Mouse (Mus musculus) ovary, adult 18-20 months (tissue): ENCODE results near the gene Moap1.
A peak's percentile ranks its signal among the peaks of the same experiment; 100 is the strongest.

ENCODE experiments used
- DNase-seq: peaks from one replicate; pipeline ENCODE4 v3.0.0; 2022; ENCODE audit warnings: low spot score, mixed read lengths

The Moap1 gene

DNA sequence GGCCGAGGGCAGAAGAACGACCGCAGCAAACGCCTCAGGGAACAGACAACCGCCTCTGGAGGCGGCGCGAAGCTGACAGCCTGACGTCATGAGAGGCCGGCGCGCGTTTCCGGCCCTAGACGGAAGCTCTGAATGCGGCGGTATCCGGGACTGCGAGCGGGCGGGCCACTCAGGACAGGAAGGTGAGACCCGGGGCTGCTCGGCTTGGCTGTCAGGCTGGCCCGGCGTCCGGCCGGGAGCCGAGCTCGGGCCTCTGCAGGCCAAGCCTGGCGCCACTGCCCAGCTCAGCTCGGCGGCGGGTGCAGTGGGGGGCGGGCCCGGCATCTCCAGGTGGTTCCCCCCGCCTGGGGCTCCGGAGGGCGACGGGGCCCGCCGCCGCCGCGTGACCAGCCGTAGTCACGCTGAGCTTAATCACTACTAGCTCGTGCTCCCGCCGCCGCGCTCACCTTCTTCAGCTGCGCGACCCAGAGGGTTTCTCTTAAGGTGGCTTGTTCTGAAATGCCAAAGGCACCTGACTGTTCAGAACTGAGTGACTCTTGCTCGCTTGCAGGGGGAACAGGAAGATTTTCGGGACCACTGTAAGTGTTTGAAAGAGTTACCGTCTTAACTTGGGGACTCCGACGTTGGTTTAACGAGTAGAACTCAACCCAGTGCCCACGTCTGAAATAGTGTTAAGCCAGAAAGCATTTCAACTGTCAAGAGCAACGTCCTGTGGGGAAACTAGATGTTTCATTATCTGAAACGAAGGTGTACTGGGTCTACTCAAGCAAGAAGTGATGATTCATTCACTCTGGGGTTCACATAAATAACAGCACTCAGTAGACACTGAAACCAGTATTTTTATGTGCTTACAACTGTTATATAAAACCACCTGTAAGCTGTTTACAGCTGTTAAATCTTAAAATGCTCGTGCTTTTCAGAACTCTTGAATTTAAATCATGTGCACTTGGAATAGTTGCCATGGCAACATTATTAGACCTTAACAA, at the start of gene Moap1, which contains the start of gene Tmem251:
Gene Moap1 (minus strand): TSS at position 73 of the 986 bp plus-strand sequence.
Gene Tmem251 (plus strand): TSS at position 174 of the 986 bp plus-strand sequence.
- peak; percentile 79 for DNase-seq

DNA sequence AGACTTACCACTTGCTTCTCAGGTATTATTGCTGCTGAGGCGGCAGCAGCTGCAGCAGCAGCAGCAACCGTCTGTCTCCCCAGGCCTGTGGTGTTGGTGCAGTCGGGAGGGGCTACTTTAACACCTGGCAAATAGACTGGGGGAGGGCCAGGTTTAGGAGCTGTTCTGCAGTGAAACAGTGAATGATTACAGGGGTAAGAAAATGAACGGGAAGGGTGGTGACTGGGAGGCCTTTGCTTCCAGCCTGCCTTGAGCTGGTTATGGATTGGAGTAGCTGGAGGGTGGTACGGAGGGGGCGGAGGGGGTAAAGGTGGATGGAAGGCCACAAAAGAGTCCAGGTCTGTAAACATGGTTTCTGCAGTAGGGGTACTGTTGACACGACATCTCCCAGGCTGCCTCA, 44.5 kb upstream of the Moap1 start:
- no peak for DNase-seq

DNA sequence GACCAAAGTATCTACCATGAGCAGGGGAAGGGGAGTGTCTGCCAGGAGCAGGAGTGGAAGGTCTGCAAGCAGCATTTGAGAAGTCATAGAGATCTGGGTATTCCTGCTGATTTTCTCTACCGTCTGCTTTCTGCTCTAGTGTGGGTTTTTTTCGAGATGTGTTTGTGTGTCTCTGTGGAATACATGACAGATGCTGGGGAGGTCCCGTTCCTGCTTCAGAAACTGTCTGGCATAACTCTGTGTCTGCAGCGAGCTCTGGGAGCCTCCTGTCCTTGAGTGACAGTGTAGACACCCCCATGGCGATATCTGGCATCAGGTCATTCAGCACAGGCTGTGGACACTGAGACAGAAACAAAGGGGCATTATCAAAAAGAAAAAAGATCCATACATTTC, 42.1 kb upstream of the Moap1 start:
- DNase-seq: no peak

DNA sequence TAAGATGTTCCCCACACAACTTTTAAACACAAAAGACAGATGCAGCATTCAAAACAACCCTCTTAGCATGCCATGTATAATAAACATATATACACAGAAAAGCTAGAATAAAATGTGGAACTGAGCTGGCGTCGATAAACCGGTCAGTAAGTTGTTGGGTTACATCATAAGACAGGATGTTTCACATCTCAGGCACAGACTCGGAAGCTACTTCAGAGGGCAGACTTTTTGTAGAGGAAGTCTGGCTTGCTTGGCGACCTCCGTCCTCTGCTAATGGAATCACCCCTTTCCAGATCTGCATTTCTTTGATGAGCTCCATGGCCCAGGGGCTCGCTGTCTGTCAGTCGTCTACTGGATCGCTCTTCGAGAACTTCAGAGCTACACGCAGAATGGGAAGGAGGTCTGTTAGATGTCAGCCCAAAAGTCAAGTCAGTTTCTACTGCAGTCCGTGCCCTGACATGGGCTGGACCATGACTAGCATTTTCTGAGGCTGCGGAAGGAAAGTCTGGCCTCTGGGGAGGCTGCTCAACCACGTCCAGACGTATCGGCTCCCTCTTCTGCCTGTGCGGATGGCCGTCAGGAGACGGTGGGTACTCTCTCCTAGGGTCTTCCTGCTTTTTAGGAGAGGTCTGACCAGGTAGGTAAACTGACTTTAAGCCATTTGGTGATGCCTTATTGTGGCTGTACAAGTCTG, 41.6 kb upstream of the Moap1 start:
- no peak for DNase-seq

DNA sequence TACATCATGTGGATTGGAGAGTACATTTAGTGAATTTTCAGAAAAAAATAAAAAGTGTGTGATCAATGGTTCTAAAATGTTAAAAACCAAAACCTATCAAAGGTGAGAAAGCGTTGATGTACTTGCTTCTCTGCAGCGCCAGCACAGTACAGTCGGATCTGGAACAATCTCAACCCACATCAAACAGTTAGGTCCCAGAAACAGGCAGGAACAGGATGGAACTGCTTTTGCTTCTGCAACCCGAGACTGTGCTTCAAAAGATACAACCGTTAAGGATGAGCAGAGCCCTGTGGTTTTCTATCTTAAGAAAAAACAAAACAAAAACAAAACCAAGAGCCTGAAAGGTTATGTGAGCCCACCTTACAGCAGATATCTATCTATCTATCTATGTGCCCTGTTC, 39.4 kb upstream of the Moap1 start:
- no peak for DNase-seq

DNA sequence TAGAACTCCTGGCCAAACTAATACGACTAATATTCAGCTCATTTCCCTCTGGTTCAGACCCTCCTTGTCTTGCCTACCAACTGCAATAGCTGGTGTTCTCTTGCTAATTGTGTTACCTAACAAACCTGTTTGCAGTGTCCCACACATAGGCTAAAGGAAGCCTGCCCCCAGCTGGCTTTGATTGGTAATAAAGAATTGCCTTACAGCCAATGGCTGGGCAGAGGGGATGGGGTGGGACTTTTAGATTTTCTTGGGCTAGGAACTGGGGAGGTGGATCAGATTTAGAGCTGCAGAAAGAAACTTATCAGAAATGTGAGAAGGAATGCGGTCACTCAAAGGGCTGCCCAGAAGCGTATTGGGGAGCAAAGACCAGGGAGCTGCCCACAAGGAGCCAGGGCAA, 36.0 kb upstream of the Moap1 start:
- DNase-seq: no peak

DNA sequence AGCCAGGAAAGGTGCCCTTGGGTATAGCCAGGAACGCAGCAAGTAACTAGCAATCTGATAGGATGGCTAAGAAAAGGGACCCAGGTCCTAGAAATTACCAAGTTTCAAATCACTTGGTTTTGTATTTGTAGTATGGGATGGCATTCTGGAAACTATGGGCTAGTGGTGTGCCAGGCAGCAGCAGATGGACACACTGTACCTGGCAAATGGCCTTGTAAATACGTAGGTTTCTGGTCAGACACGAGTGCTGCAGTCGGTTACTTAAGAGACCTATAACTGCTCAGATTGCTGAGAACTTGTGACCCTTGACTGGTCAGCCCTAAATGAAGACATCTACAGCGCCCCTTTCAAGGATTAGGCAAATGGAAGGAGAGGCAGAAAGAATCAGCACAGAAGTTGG, 34.7 kb upstream of the Moap1 start:
- DNase-seq: no peak

DNA sequence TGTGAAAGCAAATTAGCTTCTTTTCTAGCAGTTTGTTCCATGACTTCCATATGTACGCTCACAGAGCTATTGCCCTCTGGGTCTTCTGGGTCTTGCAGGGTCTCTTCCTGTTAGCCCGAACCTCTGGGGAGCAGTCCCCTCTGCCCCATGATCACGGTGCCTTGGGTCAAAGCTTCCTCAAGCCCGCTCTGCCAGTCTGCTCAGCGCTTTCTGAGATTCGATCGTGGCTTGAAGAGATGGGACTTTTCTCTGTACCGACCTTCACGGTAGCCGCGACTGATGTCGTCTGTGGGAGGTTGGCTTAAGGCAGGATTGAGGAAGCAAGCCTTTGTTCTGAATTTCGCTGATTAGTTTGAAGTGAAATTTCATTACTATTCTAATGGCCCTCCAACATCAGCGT, 32.6 kb upstream of the Moap1 start:
- DNase-seq: no peak

DNA sequence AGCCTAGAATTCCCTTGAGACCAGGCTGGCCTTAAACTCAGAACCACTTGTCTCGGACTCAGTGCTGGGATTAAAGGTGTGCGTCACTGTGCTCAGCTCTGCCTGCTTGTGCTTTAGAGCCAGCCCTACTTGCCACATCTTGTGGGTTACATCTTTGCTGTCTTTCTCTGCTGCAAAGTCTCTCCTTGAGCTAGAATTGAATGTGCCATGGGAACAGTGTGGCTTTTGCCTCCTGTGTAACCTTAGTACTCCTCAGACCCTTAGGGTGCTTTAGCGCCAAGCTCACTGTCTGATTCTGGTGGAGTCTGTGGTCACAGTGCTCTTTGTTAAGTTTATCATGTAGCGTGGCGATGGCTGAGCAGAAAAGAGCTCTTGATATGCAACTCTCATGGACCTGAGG, 29.2 kb upstream of the Moap1 start:
- no peak for DNase-seq

DNA sequence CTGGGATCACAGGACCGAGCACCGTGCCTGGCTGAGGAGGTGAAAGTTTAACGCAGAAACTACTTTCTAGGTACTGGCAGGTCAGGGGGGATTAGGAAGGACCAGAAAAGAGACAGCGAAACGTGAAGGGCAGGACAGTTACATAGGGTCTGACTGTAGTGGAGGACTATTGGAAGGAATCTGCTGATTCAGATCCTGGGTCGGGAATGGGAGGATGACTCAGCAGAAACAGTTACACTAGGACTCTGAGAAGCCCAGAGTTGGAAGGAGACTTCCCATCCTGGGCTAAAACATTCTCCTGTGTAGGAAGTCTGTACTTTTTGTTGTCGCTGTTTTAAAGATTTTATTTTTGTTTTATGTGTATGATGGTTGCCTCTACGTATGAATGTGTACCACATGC, 28.1 kb upstream of the Moap1 start:
- no peak for DNase-seq

DNA sequence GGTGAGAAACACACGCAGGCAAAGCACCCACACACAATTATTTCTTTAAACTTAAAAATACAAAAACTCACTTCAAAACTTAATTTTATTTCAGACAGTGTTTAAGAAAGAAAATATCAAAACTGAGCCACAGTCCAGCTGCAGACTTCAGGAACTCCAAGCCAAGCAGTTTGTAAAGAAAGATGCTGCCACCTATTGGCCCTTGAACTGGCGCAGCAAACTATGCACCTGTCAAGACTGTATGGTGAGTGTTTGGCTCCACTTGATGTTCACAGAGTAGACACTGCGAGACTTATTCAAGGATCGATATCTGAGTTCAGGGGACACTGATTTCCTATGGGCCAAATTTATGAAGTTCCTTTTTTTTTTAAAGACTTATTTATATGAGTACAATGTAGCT, 25.5 kb upstream of the Moap1 start:
- no peak for DNase-seq

DNA sequence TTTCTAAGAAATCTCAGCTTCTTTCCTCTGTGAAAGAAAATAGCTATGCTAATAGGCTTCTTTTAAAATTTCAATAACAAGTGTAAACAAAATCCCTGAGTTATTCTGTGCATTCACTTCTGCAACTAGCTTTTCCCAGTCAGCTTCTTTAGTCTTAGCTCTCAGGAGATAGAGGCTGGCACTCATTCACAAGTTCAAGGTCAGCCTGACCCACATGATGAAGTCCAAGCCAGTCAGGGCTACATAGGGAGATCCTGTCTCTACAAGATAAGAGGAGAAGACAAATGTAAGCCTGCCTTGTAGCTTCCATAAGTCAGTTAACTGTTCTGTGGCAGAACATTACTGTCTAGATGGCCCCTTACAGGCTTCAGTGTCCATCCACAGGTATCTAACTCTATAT, 20.2 kb upstream of the Moap1 start:
- DNase-seq: peak; percentile 44

DNA sequence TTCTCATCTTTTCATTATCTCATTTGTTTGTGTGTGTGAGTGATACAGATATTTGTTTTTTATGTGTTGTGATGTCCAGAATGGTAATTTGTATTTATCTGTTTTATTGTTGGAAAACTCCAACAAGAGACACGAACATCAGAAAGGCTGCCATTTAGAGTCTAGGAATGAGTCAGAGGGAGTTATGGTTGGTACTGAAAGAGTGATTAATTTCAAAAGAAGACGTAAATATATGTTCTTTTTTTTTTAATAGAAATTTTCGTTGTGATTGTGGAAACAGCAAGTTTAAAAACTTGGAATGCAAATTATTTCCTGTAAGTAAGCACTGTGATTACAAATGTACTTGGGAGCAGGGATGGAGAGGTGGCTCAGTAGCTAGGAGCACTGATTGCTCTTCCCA, 18.2 kb upstream of the Moap1 start:
- no peak for DNase-seq

DNA sequence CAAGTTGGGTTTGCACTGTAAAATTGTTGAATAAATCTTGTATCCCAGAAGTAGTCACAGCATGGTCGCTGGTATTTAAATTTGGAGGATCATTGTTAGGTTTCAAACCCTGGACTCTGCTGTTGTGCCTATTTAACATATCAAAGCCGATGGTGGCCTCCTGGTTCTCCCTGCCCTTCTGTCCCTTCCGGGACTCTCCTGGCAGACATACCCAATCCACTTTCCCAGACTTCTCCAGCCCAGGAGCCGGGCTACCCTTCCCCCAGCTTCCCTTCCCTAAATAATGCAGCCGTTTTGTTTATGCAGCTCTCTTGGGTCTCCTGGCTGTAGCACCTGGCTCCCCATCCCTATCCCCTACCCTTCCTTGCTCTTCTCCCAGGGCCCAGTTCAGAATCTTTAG, 15.5 kb upstream of the Moap1 start:
- DNase-seq: no peak

DNA sequence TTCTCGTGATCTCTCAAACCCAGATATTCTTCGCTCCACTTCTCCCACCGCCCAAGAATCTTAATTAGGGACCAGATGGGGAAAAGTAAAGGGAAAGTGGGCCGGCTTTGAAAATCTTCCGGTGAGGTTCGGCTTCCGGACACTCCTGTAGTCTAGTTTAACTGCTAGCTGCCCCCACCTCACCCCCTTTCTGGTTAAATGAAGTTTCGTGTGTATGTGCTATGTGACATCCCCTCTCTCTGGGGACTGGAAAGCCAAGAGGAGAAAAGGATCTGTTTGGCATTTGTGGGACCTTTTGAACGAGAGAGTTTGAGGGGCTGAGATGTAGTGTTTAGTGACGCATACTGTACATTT, 14.9 kb upstream of the Moap1 start, which contains the start of gene Gm20604:
Gene Gm20604 (minus strand): TSS at position 270 of the 354 bp plus-strand sequence.
- DNase-seq: no peak

DNA sequence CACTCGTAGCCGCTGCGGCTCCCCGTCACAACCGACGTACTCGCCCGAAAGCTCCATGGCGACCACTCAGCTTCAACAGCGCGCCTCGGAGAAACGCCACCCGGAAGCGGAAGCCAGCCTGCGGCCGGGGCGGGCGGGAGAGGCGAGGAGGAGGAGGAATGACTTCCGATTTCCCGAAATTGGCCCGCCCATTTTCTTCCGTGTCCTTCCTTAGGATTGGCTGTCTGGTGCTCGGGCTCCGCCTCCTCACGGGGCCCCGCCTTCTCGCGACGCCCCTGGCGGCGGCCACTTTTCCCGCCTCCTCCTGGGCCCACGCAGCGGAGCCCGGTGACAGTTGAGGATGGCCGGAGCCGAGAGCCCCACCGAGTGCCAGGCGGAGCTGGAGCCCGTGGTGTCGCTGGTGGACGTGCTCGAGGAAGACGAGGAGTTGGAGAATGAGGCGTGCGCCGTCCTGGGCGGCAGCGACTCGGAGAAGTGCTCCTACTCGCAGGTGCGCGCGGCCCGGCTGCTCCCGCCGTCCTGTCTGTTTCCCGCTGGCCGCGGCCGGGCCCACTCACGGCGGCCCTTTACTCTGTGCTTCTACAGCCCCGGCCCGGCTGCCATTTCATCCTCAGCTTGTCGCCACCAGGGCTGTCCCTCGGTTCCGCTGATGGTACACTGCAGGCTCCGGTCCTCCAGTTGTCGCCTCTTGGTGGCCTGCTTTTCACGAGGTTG, 14.4 kb upstream of the Moap1 start, which contains the start of the genes Gm28051, Gon7 and Ubr7:
Gene Gm28051 (minus strand): TSS at position 77 of the 714 bp plus-strand sequence.
Gene Gon7 (minus strand): TSS at position 115 of the 714 bp plus-strand sequence.
Gene Ubr7 (plus strand): TSS at position 279 of the 714 bp plus-strand sequence.
- DNase-seq: peak; percentile 94

DNA sequence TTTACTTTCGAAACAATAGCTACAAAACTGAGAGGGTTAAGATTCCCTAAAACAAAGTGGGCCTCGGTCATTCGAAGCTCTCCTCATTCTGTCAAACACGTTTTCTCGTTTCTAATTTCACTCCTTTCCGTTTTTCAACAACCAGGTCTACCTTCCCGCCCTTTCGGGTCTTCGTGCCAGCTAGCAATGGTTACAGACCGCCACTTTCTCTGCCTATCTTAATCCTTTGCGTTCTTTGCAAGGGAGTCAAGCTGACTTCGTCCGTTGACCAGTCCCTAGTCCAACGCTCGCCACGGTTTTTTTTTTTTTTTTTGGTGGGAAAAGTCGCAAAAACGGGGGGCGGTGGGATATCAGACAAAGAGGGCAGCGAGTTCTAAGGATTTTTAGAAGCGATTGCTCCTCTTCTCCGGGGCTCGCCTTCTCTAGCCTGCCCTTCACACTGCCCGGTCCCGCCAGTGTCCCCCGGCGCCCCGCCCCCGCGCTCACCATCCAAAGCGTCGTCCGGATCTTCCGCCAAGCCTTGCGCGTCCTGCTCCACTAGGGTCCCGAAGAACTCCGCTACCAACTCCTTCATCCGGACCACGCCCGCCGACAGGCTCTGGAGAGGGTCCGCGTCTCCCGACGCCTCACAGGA, 13.7 kb upstream of the Moap1 start:
- DNase-seq: no peak

DNA sequence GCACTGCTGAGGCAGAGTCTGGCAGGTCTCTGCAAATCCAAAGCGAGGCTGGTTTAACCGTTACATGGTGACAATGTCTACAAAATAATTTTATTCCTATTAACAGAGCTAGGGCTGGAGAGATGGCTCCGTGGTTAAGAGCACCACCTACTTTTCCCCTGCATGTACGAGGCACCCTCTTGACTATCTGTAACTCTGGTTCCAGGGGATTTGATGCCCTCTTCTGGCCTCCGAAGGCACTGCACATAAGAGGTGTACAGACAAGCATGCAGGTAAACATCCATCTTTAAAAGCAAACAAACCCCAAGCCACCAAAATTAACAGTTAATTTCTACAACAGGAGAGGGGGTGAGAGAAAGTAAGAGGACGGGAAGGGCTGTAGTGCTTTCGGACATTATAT, 12.8 kb upstream of the Moap1 start:
- no peak for DNase-seq

DNA sequence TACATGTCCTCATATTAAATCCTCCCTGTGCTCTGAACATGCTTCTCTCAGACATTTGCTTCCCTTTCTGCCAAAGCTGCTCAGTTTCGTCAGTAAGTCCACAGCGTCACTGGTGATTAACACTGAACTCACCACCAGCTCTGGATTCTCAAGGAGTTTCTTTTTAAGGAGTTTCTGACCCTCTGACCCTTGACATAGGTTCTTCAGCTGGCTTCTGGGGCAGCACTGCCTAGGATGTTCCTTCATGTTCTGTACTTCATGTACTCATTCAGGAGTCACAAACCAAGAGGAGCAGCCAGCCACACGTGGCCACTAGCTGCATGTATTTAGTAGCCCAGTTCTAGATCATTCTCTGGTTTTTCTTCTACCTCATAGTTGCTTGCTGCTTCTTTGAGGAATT, 4.8 kb upstream of the Moap1 start:
- no peak for DNase-seq

DNA sequence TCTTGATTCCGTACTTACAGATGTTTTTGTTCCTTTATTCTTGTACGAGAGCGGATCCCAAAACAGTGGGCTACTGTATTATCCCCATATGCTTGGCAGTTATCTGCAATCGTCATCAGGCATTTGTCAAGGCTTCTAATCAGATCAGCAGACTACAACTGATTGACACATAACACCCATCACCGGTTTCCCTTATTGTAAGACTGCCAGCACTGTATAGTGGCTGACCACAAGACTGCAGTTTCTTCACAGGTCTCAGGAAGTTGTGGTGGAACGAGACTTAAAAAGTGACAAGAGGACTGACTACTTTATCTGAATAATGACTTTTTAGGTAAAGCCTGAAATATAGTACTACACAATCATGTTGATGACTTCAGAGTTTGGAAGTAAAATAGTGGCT, 1.4 kb upstream of the Moap1 start:
- no peak for DNase-seq

DNA sequence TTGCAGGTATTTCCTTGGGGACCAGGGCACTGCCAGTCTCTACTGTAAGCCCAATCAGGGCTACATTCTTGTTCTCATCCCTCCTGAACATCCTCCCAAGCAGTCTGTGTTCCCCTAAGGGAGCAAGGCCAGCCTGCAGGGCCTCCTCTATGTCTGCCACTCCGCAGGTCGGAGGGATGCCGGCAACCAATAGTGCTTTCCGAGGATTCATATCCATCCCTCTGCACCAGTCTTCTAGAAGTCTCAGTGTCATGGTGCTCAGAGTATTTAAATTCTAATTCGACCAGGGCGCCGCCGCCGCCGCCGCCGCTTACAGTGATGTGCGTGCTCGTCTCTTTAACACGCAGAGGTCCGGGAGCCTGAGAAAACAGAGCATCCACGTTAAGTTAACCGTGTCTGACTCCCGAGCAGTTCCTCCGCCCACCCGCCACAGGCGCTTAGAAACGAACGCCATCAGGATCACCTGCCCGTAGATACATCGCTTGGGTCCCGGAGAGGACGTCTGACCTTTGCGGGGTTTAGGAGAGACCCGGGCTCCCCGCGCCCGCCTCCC, 349 bp downstream of the Moap1 start:
- no peak for DNase-seq

DNA sequence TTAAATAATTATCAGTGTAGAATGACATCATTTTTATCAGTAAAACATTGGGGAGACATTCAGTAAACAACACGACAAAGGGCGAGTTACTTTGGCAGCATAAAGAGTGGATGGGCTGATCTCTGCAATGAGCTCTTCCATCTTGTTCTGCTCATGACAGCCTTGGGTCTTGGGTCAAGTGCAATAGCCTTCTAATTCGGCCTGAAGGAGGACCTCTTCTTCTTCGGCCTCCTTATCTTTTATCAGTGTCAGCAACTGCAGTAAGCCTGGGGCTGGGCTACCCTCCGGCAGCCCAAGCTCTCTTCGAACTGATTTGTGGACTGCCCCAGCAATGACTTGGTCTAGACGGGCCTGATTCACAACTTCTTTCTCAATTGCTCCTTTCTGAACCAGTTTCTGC, 1.4 kb downstream of the Moap1 start:
- no peak for DNase-seq
